Mouse (Mus musculus) heart, adult 2 months (tissue): ENCODE data around the gene Scd3. TPM values are rescaled to one million over a fixed set of nuclear protein-coding genes. Genes with fewer than 3 reads are reported as not detected.

Source experiments
- DNase-seq, 2 experiments: peaks; one replicate each; pipeline ENCODE4 v3.0.0; 2021
- H3K27ac ChIP-seq: fragments of 200-600 bp; 2 replicates; pipeline ENCODE4 v1.8.1; 2022
- H3K27me3 ChIP-seq: fragments of 200-500 bp; 2 replicates; pipeline ENCODE4 v1.6.1; 2012; ENCODE audit warnings: mild to moderate bottlenecking, low read length, inconsistent platforms, mixed read lengths; ENCODE audit not compliant: control insufficient read depth, insufficient read depth
- H3K36me3 ChIP-seq: fragments of 200-500 bp; 2 replicates; pipeline ENCODE4 v1.6.1; 2012; ENCODE audit warnings: low read length, inconsistent platforms; ENCODE audit not compliant: control insufficient read depth, insufficient read depth
- H3K4me1 ChIP-seq: fragments of 200-500 bp; 2 replicates; pipeline ENCODE4 v1.6.1; 2011; ENCODE audit warnings: low read length; ENCODE audit not compliant: control insufficient read depth, insufficient read depth
- H3K4me3 ChIP-seq: fragments of 200-600 bp; 2 replicates; pipeline ENCODE4 v1.8.1; 2022
- H3K79me2 ChIP-seq: fragments of 200-500 bp; replicated peaks from 2 replicates; pipeline ENCODE4 v1.6.1; 2012; ENCODE audit warnings: mild to moderate bottlenecking, inconsistent platforms, low read length, moderate library complexity, mixed read lengths; ENCODE audit not compliant: control insufficient read depth, insufficient read depth
- H3K9ac ChIP-seq: fragments of 200-500 bp; 2 replicates; pipeline ENCODE4 v1.6.1; 2012; ENCODE audit warnings: low read depth, mild to moderate bottlenecking, control low read depth, inconsistent platforms, low read length, mixed read lengths
- CTCF ChIP-seq: fragments of 200-600 bp; IDR thresholded peaks from 2 replicates; pipeline ENCODE4 v1.8.1; 2022; ENCODE audit warnings: antibody characterized with exemption, mild to moderate bottlenecking, moderate library complexity
- EP300 ChIP-seq: fragments of 200-500 bp; IDR thresholded peaks from 2 replicates; pipeline ENCODE4 v1.6.1; 2011; ENCODE audit warnings: low read depth, low read length, control low read depth; ENCODE audit not compliant: insufficient read depth
- POLR2A ChIP-seq: fragments of 200-500 bp; IDR thresholded peaks from 2 replicates; pipeline ENCODE4 v1.6.1; 2011; ENCODE audit warnings: mild to moderate bottlenecking, low read depth, low read length, control low read depth; ENCODE audit not compliant: insufficient read depth
- WGBS: fragments of 180-500 bp; shearing (Covaris S2); methylation state at CpG from one replicate; pipeline ENCODE4 v1.1.7; 2018; 5-methylcytosine and 5-hydroxymethylcytosine counted together
- intact Hi-C: fragments of 180-260 bp; cut with DNase I; formaldehyde crosslinking; loops from one replicate; pipeline ENCODE4 v1.15.1; 2025
- polyA plus RNA-seq: library from polyadenylated mRNA; depleted of rRNA; stranded (reverse); fragments of >200 nt; gene quantifications from 2 replicates; pipeline ENCODE4 v1.2.3, GENCODE M21; 2012
- total RNA-seq, 2 experiments: library from RNA; stranded (reverse); gene quantifications; 2 replicates each; pipeline ENCODE4 v1.2.3; 2021

The Scd3 gene
- total and polyA plus RNA-seq, 3 experiments = 0.13 to 0.37 TPM; not detected in 1

GRCm38 (mm10) chr19:44217958-44218525, 15.0 kb downstream of the Scd3 start:
- Histone ChIP-seq H3K27ac (no peak overlapping the region), H3K27me3 (no peaks in the 10 kb centered on the region), H3K36me3 (no peaks in the 10 kb centered on the region), H3K4me1 (no peaks in the 10 kb centered on the region), H3K79me2 (no peaks in the 10 kb centered on the region), H3K4me3 (no peak overlapping the region), H3K9ac (no peak overlapping the region)
- TF ChIP-seq POLR2A (no peak), EP300 (no peak), CTCF (no peak)
- intact Hi-C loops = no loop called here
- WGBS = 50% methylated on average over 3 of the region's 3 CpGs
- no peak for DNase-seq

- TF ChIP-seq CTCF = no peak
- TF ChIP-seq EP300 = no peak
- no peak for TF ChIP-seq POLR2A
- WGBS = 51% methylated on average over 5 of the region's 5 CpGs
These were observed 22.7 kb downstream of the Scd3 start for GRCm38 (mm10) chr19:44225728-44226127.

GRCm38 (mm10) chr19:44229776-44230175, 26.7 kb downstream of the Scd3 start:
- no peaks in the 10 kb centered on the region for H3K36me3 ChIP-seq
- TF ChIP-seq CTCF = no peak
- no peak for TF ChIP-seq POLR2A
- TF ChIP-seq EP300 = no peak
- 49% methylated on average over 2 of the region's 2 CpGs for WGBS
- DNase-seq = no peak
- no peak overlapping the region for H3K4me3 ChIP-seq
- no peak overlapping the region for H3K9ac ChIP-seq
- no peaks in the 10 kb centered on the region for H3K27me3 ChIP-seq
- H3K4me1 ChIP-seq = no peaks in the 10 kb centered on the region
- intact Hi-C loops = no loop called here
- no peak overlapping the region for H3K27ac ChIP-seq
- no peaks in the 10 kb centered on the region for H3K79me2 ChIP-seq

More at GRCm38 (mm10) chr19:44225728-44226127, 22.7 kb downstream of the Scd3 start:
- intact Hi-C loops = no loop called here
- Histone ChIP-seq H3K27ac (no peak overlapping the region), H3K4me3 (no peak overlapping the region), H3K79me2 (no peaks in the 10 kb centered on the region), H3K36me3 (no peaks in the 10 kb centered on the region), H3K27me3 (no peaks in the 10 kb centered on the region), H3K4me1 (no peaks in the 10 kb centered on the region), H3K9ac (no peak overlapping the region)
- DNase-seq = no peak

- TF ChIP-seq POLR2A = no peak
- no peak for TF ChIP-seq CTCF
- no peak for TF ChIP-seq EP300
- WGBS = 70% methylated on average over 3 of the region's 3 CpGs
- DNase-seq = no peak
- intact Hi-C loops = no loop called here
- H3K27ac ChIP-seq = no peak overlapping the region
- H3K27me3 ChIP-seq = no peaks in the 10 kb centered on the region
- H3K36me3 ChIP-seq = no peaks in the 10 kb centered on the region
- no peak overlapping the region for H3K9ac ChIP-seq
- no peaks in the 10 kb centered on the region for H3K79me2 ChIP-seq
- H3K4me1 ChIP-seq = no peaks in the 10 kb centered on the region
- H3K4me3 ChIP-seq = no peak overlapping the region
These were observed 27.1 kb downstream of the Scd3 start for GRCm38 (mm10) chr19:44230212-44230611.

GRCm38 (mm10) chr19:44231608-44232151, 28.6 kb downstream of the Scd3 start:
- Histone ChIP-seq H3K9ac (no peak overlapping the region), H3K79me2 (no peaks in the 10 kb centered on the region), H3K4me3 (no peak overlapping the region), H3K27me3 (no peaks in the 10 kb centered on the region), H3K27ac (no peak overlapping the region), H3K4me1 (no peaks in the 10 kb centered on the region), H3K36me3 (no peaks in the 10 kb centered on the region)
- no peak for TF ChIP-seq POLR2A
- TF ChIP-seq EP300 = no peak
- no peak for TF ChIP-seq CTCF
- intact Hi-C loops = no loop called here
- 76% methylated on average over 4 of the region's 4 CpGs for WGBS
- DNase-seq = no peak

- DNase-seq = no peak
- H3K9ac ChIP-seq = no peak overlapping the region
- no peaks in the 10 kb centered on the region for H3K27me3 ChIP-seq
- no peak for TF ChIP-seq POLR2A
- no peak for TF ChIP-seq CTCF
- no peak for TF ChIP-seq EP300
- no peak overlapping the region for H3K27ac ChIP-seq
- WGBS = 15% methylated on average over 19 of the region's 19 CpGs
- no peak overlapping the region for H3K4me3 ChIP-seq
- H3K36me3 ChIP-seq = no peaks in the 10 kb centered on the region
- no peaks in the 10 kb centered on the region for H3K79me2 ChIP-seq
- H3K4me1 ChIP-seq = no peaks in the 10 kb centered on the region
- intact Hi-C loops = no loop called here
These were observed 34.5 kb downstream of the Scd3 start for GRCm38 (mm10) chr19:44237471-44238006.
